In genomic region chr17:8802889-8803799, GRCm38 (mm10) we compare ENCODE assay signal across 9 mouse cellular contexts.
DNase-seq lines count a peak whose midpoint lies in the region; ATAC-seq and TF ChIP-seq lines count a peak whose summit lies in the region.
"Had no signal": no experiment of that assay in that cellular context is flagged by ENCODE, and none has a peak within 500 bp of the region (broad histone marks: within the 10 kb centered on the region; RNA-seq: fewer than 3 reads in every experiment).

No protein-coding gene starts in this region.

- no peaks in the 10 kb centered on the region for H3K9me3 ChIP-seq in heart, embryonic 10.5 days
- H3K9me3 ChIP-seq in ES-E14 (ENCODE audit: control insufficient read depth, insufficient read depth, low read depth, low read length): no peaks in the 10 kb centered on the region
- no peaks in the 10 kb centered on the region for H3K9me3 ChIP-seq in forebrain, embryonic 14.5 days (replicated peaks; ENCODE audit: control insufficient read depth, low read length)
- H3K9me3 ChIP-seq in liver, embryonic 16.5 days (replicated peaks; ENCODE audit: control insufficient read depth, low read length): no peaks in the 10 kb centered on the region

- H3K27ac ChIP-seq in heart, embryonic 10.5 days: 0 out of 2 replicates have a peak overlapping the region, but pooled peaks have one; percentile 13
- H3K27ac ChIP-seq in ES-E14 (ENCODE audit: insufficient read depth, low read depth, low read length, poor library complexity, severe bottlenecking): no peak overlapping the region
- H3K27ac ChIP-seq in forebrain, embryonic 14.5 days (ENCODE audit: low read depth, low read length): peak overlapping the region; percentile 90
- H3K27ac ChIP-seq in liver, embryonic 16.5 days (ENCODE audit: low read length): no peak overlapping the region

- no peak overlapping the region for H3K9ac ChIP-seq in ES-E14 (ENCODE audit: insufficient read depth, low read depth, low read length, poor library complexity, severe bottlenecking)
- peak overlapping the region; percentile 88 for H3K9ac ChIP-seq in forebrain, embryonic 14.5 days (ENCODE audit: low read length)
- no peak overlapping the region for H3K9ac ChIP-seq in liver, embryonic 16.5 days (ENCODE audit: low read depth, low read length)

- WGBS in heart, embryonic 10.5 days: 10% methylated on average over 27 of the region's 27 CpGs
- 11% methylated on average over 27 of the region's 27 CpGs for WGBS in forebrain, embryonic 14.5 days
- 8% methylated on average over 27 of the region's 27 CpGs for WGBS in liver, embryonic 16.5 days (ENCODE audit: insufficient replicate concordance)

- H3K4me3 ChIP-seq in heart, embryonic 10.5 days: peak overlapping the region; percentile 83
- peak overlapping the region; percentile 63 to 71; a peak in 3 of 4 replicates for H3K4me3 ChIP-seq in ES-E14 (ENCODE audit: insufficient read depth in 1 of 2, low read depth in 1 of 2, low read length in 2 of 2, poor library complexity in 1 of 2, severe bottlenecking in 1 of 2)
- peak overlapping the region; percentile 86 for H3K4me3 ChIP-seq in forebrain, embryonic 14.5 days (ENCODE audit: low read depth, low read length)
- no peak overlapping the region for H3K4me3 ChIP-seq in liver, embryonic 16.5 days (ENCODE audit: low read depth, low read length)

- intact Hi-C loops in left cerebral cortex, postnatal 25 days (cut with DNase I): loop anchor here (5.0 kb wide), 1 partner anchor 181 kb away; no protein-coding TSS in a partner anchor

- H3K4me2 ChIP-seq in forebrain, embryonic 14.5 days (ENCODE audit: low read length): peak overlapping the region; percentile 87
- 0 out of 2 replicates have a peak overlapping the region, but pooled peaks have one; percentile 62 for H3K4me2 ChIP-seq in liver, embryonic 16.5 days (ENCODE audit: low read depth, low read length)

- peaks cover 20% of the 10 kb centered on the region for H3K4me1 ChIP-seq in heart, embryonic 10.5 days
- peaks cover 0 to 5% of the 10 kb centered on the region in 2 experiments; a peak in 1 of 4 replicates for H3K4me1 ChIP-seq in ES-E14 (ENCODE audit: control insufficient read depth in 2 of 2, insufficient read depth in 2 of 2, low read length in 2 of 2, poor library complexity in 1 of 2)
- peaks cover 9% of the 10 kb centered on the region for H3K4me1 ChIP-seq in forebrain, embryonic 14.5 days (ENCODE audit: control insufficient read depth, insufficient read depth, low read length)
- no peaks in the 10 kb centered on the region; the same call in 1 of the 2 replicates for H3K4me1 ChIP-seq in liver, embryonic 16.5 days (ENCODE audit: control insufficient read depth, low read depth, low read length)

- peaks cover 99% of the 10 kb centered on the region for H3K27me3 ChIP-seq in heart, embryonic 10.5 days (ENCODE audit: insufficient read depth, poor library complexity, severe bottlenecking)
- peaks cover 20% of the 10 kb centered on the region for H3K27me3 ChIP-seq in forebrain, embryonic 14.5 days (replicated peaks; ENCODE audit: control insufficient read depth, insufficient read depth, low read length)
- peaks cover 70% of the 10 kb centered on the region for H3K27me3 ChIP-seq in liver, embryonic 16.5 days (ENCODE audit: control insufficient read depth, insufficient read depth, low read depth, low read length)

- in situ Hi-C loops in ES-E14 (cut with MboI; ENCODE audit: low sequenced_read_pairs in 2 of 2, unreplicated experiment in 2 of 2): no loop called here

- no peak for DNase-seq in heart, embryonic 10.5 days (ENCODE audit: low spot score)
- no peak for DNase-seq in heart, adult 9 months (ENCODE audit: low spot score in 2 of 2)
- no peak for DNase-seq in ES-E14 (ENCODE audit: low read depth, low spot score)
- peak; percentile 67 for DNase-seq in forebrain, embryonic 14.5 days (ENCODE audit: low spot score)
- no peak for DNase-seq in urinary bladder, postnatal 25 days (ENCODE audit: low spot score)
- DNase-seq in testis, postnatal 10 days (ENCODE audit: low spot score): no peak
- DNase-seq in left cerebral cortex, postnatal 25 days (ENCODE audit: low spot score in 2 of 2): no peak
- DNase-seq: thymus, adult 2 months had no signal

- no peaks in the 10 kb centered on the region for H3K36me3 ChIP-seq in heart, embryonic 10.5 days
- no peaks in the 10 kb centered on the region for H3K36me3 ChIP-seq in ES-E14 (ENCODE audit: control insufficient read depth, insufficient read depth, low read length, poor library complexity, severe bottlenecking)
- H3K36me3 ChIP-seq in forebrain, embryonic 14.5 days (ENCODE audit: control insufficient read depth, insufficient read depth, low read length): no peaks in the 10 kb centered on the region
- no peaks in the 10 kb centered on the region for H3K36me3 ChIP-seq in liver, embryonic 16.5 days (ENCODE audit: control insufficient read depth, insufficient read depth)

- ATAC-seq in forebrain, embryonic 14.5 days: no peak
- no peak for ATAC-seq in liver, embryonic 16.5 days (ENCODE audit: low read depth)

TF ChIP-seq in ES-E14, 5 proteins besides CTCF, POLR2A, EP300 and RAD21:
- no peak for TF ChIP-seq ZC3H11A (IDR thresholded peaks at IDR 0.05; ENCODE audit: borderline replicate concordance, low read depth, low read length)
- TF ChIP-seq HCFC1 (IDR thresholded peaks at IDR 0.05; ENCODE audit: borderline replicate concordance, insufficient read depth, low read length): no peak
- no peak for TF ChIP-seq ZNF384 (IDR thresholded peaks at IDR 0.05; ENCODE audit: low read depth, low read length)
- TF ChIP-seq MAFK (IDR thresholded peaks at IDR 0.05; ENCODE audit: insufficient read depth, low read depth, low read length): no peak
- no peak for TF ChIP-seq CHD2 (IDR thresholded peaks at IDR 0.05; ENCODE audit: low read depth, low read length)

Comparison
In these comparisons a context has a peak if more than half of its experiments do, and no peak if none do; other contexts are left out.
1. H3K27ac ChIP-seq: peak in heart, embryonic 10.5 days (single experiment) and forebrain, embryonic 14.5 days (single experiment); none in ES-E14 (single experiment) and liver, embryonic 16.5 days (single experiment).